Mouse (Mus musculus) heart, embryonic 11.5 days (tissue): ENCODE measurements at regions not wholly inside any gene's neighbourhood (a gene's known extent, or its start where the extent isn't known, plus 50 kb on each side); places are given as distances from the start of the nearest gene placed in this dataset.

Experiments
- ATAC-seq: fragments of 200-750 bp; cut with Nextera tagmentation; replicated peaks from 2 replicates; pipeline ENCODE4 v1.8.0; 2017; ENCODE audit warnings: moderate library complexity; ENCODE audit not compliant: insufficient number of reproducible peaks, low FRiP score, low TSS enrichment
- H3K27ac ChIP-seq: fragments of 300-500 bp; sonication (generic); 2 replicates; pipeline ENCODE4 v1.5.1; 2014; ENCODE audit warnings: mild to moderate bottlenecking, low read depth, low read length
- H3K27me3 ChIP-seq: fragments of 300-500 bp; sonication (generic); 2 replicates; pipeline ENCODE4 v1.6.1; 2014; ENCODE audit warnings: mild to moderate bottlenecking, low read length, mixed read lengths; ENCODE audit not compliant: control insufficient read depth, insufficient read depth
- H3K36me3 ChIP-seq: fragments of 300-500 bp; sonication (generic); 2 replicates; pipeline ENCODE4 v1.6.1; 2014; ENCODE audit warnings: mild to moderate bottlenecking, low read length, moderate library complexity, mixed read lengths; ENCODE audit not compliant: control insufficient read depth, insufficient read depth
- H3K4me1 ChIP-seq: fragments of 300-500 bp; sonication (generic); 2 replicates; pipeline ENCODE4 v1.6.1; 2014; ENCODE audit warnings: low read length; ENCODE audit not compliant: control insufficient read depth, insufficient read depth
- H3K4me2 ChIP-seq: fragments of 300-500 bp; sonication (generic); 2 replicates; pipeline ENCODE4 v1.6.1; 2014; ENCODE audit warnings: mild to moderate bottlenecking, moderate library complexity
- H3K4me3 ChIP-seq: fragments of 300-500 bp; sonication (generic); 2 replicates; pipeline ENCODE4 v1.5.1; 2014; ENCODE audit warnings: low read depth, low read length
- H3K9ac ChIP-seq: fragments of 300-500 bp; sonication (generic); 2 replicates; pipeline ENCODE4 v1.6.1; 2014; ENCODE audit warnings: mild to moderate bottlenecking, low read depth, low read length, moderate library complexity
- H3K9me3 ChIP-seq: fragments of 300-500 bp; sonication (generic); replicated peaks from 2 replicates; pipeline ENCODE4 v1.6.1; 2016; ENCODE audit warnings: low read length; ENCODE audit not compliant: control insufficient read depth
- WGBS: fragments of 180-500 bp; shearing (Covaris S2); extraction: QIAGEN DNeasy Blood & Tissue Kit; methylation state at CpG from one replicate; pipeline ENCODE4 v1.1.7; 2014; ENCODE audit not compliant: insufficient replicate concordance; 5-methylcytosine and 5-hydroxymethylcytosine counted together

- Histone ChIP-seq H3K27ac (no peak overlapping the region), H3K9me3 (no peaks in the 10 kb centered on the region), H3K4me1 (no peaks in the 10 kb centered on the region), H3K36me3 (no peaks in the 10 kb centered on the region), H3K27me3 (no peaks in the 10 kb centered on the region), H3K4me2 (no peak overlapping the region), H3K4me3 (no peak overlapping the region), H3K9ac (no peak overlapping the region)
- WGBS, result 67% methylated on average over 2 of the region's 2 CpGs
- ATAC-seq, result no peak
Observed at GRCm38 (mm10) chr2:114454901-114455300, 199.9 kb downstream of the Dph6 start.

- 83% methylated on average over 1 of the region's 1 CpGs for WGBS
- H3K27ac ChIP-seq, result no peak overlapping the region
- no peak for ATAC-seq
- no peaks in the 10 kb centered on the region for H3K4me1 ChIP-seq
- no peaks in the 10 kb centered on the region for H3K9me3 ChIP-seq
- H3K36me3 ChIP-seq, result no peaks in the 10 kb centered on the region
- no peaks in the 10 kb centered on the region for H3K27me3 ChIP-seq
- H3K9ac ChIP-seq, result no peak overlapping the region
- no peak overlapping the region for H3K4me3 ChIP-seq
- no peak overlapping the region for H3K4me2 ChIP-seq
Observed at GRCm38 (mm10) chr2:114450185-114450584, 204.6 kb downstream of the Dph6 start.

- Histone ChIP-seq H3K4me3 (no peak overlapping the region), H3K27ac (no peak overlapping the region), H3K36me3 (no peaks in the 10 kb centered on the region), H3K27me3 (no peaks in the 10 kb centered on the region), H3K9me3 (no peaks in the 10 kb centered on the region), H3K9ac (no peak overlapping the region), H3K4me1 (no peaks in the 10 kb centered on the region; the same call in 1 of the 2 replicates), H3K4me2 (no peak overlapping the region)
- WGBS, result 76% methylated on average over 2 of the region's 2 CpGs
- no peak for ATAC-seq
Observed at GRCm38 (mm10) chr2:114443801-114444200, 211.0 kb downstream of the Dph6 start.

GRCm38 (mm10) chr2:114440943-114441342 lies 213.8 kb downstream of the Dph6 start:
- WGBS, result 56% methylated on average over 6 of the region's 6 CpGs
- H3K4me2 ChIP-seq, result no peak overlapping the region
- H3K36me3 ChIP-seq, result no peaks in the 10 kb centered on the region
- no peak for ATAC-seq
- no peak overlapping the region for H3K4me3 ChIP-seq
- H3K9me3 ChIP-seq, result no peaks in the 10 kb centered on the region
- H3K27me3 ChIP-seq, result no peaks in the 10 kb centered on the region
- H3K27ac ChIP-seq, result no peak overlapping the region
- no peaks in the 10 kb centered on the region; the same call in 1 of the 2 replicates for H3K4me1 ChIP-seq
- H3K9ac ChIP-seq, result no peak overlapping the region

- H3K9me3 ChIP-seq, result no peaks in the 10 kb centered on the region
- no peaks in the 10 kb centered on the region for H3K27me3 ChIP-seq
- H3K27ac ChIP-seq, result no peak overlapping the region
- no peak for ATAC-seq
- H3K9ac ChIP-seq, result no peak overlapping the region
- no peak overlapping the region for H3K4me3 ChIP-seq
- 41% methylated on average over 1 of the region's 1 CpGs for WGBS
- H3K4me2 ChIP-seq, result no peak overlapping the region
- H3K36me3 ChIP-seq, result no peaks in the 10 kb centered on the region
- H3K4me1 ChIP-seq, result no peaks in the 10 kb centered on the region; the same call in 1 of the 2 replicates
Observed at GRCm38 (mm10) chr2:114439668-114440067, 215.1 kb downstream of the Dph6 start.

GRCm38 (mm10) chr2:114438048-114438447 lies 216.7 kb downstream of the Dph6 start:
- ATAC-seq, result no peak
- Histone ChIP-seq H3K9ac (no peak overlapping the region), H3K4me1 (no peaks in the 10 kb centered on the region; the same call in 1 of the 2 replicates), H3K36me3 (no peaks in the 10 kb centered on the region), H3K4me3 (no peak overlapping the region), H3K27me3 (no peaks in the 10 kb centered on the region), H3K9me3 (no peaks in the 10 kb centered on the region), H3K27ac (no peak overlapping the region), H3K4me2 (no peak overlapping the region)
- 39% methylated on average over 3 of the region's 3 CpGs for WGBS

GRCm38 (mm10) chr2:114427426-114428157 lies 226.3 kb upstream of the Zfp770 start:
- Histone ChIP-seq H3K36me3 (no peaks in the 10 kb centered on the region), H3K4me2 (no peak overlapping the region), H3K9ac (no peak overlapping the region), H3K27ac (no peak overlapping the region), H3K4me1 (no peaks in the 10 kb centered on the region), H3K27me3 (no peaks in the 10 kb centered on the region), H3K9me3 (no peaks in the 10 kb centered on the region), H3K4me3 (no peak overlapping the region)
- no peak for ATAC-seq
- 80% methylated on average over 10 of the region's 10 CpGs for WGBS

- H3K4me1 ChIP-seq, result no peaks in the 10 kb centered on the region
- H3K4me3 ChIP-seq, result no peak overlapping the region
- H3K9ac ChIP-seq, result no peak overlapping the region
- no peaks in the 10 kb centered on the region for H3K9me3 ChIP-seq
- H3K36me3 ChIP-seq, result no peaks in the 10 kb centered on the region
- H3K27ac ChIP-seq, result no peak overlapping the region
- 59% methylated on average over 3 of the region's 3 CpGs for WGBS
- no peaks in the 10 kb centered on the region for H3K27me3 ChIP-seq
- ATAC-seq, result no peak
- H3K4me2 ChIP-seq, result no peak overlapping the region
Observed at GRCm38 (mm10) chr2:114419346-114419745, 218.1 kb upstream of the Zfp770 start.

- H3K4me3 ChIP-seq, result no peak overlapping the region
- no peaks in the 10 kb centered on the region for H3K4me1 ChIP-seq
- no peaks in the 10 kb centered on the region for H3K27me3 ChIP-seq
- no peak for ATAC-seq
- no peaks in the 10 kb centered on the region for H3K9me3 ChIP-seq
- H3K9ac ChIP-seq, result no peak overlapping the region
- H3K4me2 ChIP-seq, result no peak overlapping the region
- H3K27ac ChIP-seq, result no peak overlapping the region
- 83% methylated on average over 3 of the region's 3 CpGs for WGBS
- H3K36me3 ChIP-seq, result no peaks in the 10 kb centered on the region
Observed at GRCm38 (mm10) chr2:114413013-114413412, 211.7 kb upstream of the Zfp770 start.
